Mouse (Mus musculus): ENCODE measurements around the gene Ptpre. TPM values are rescaled to one million over a fixed set of nuclear protein-coding genes. Genes with fewer than 3 reads are reported as not detected.
A peak's percentile ranks its signal among the peaks of the same experiment; 100 is the strongest.

The Ptpre gene
- total and polyA plus RNA-seq, 3 experiments: 2.3 to 6.9 (median 3.7) TPM

DNA sequence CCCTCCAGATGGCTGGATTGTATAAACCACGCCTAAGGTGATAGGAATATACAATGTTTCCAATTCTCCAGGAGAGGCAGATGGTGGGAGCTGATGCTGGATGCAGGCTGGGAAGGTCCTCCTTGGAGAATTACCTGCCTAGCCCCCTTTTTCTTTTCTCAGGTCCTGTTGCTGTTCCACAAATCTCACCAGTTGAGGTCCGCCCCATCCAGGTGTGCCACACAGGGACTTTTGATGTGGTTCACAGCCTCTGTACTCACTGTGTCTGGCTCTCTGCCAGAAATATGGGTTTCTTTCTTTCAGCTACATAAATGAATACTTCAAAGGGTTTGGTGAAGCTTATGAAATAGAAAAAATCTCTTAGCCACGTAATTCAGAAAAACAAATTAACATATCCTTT, 5.0 kb downstream of the Ptpre start:
- no peak for DNase-seq (ENCODE audit: extremely low read depth)
- TF ChIP-seq ZKSCAN1 (IDR thresholded peaks at IDR 0.05; ENCODE audit: borderline replicate concordance, low read depth, low read length) (no peak), PAX5 (IDR thresholded peaks at IDR 0.05; ENCODE audit: low read length) (no peak), JUN (IDR thresholded peaks at IDR 0.05; ENCODE audit: insufficient read depth, low read depth, low read length) (peak; percentile 22; the same call in 1 of the 2 replicates), EP300 (IDR thresholded peaks at IDR 0.05; ENCODE audit: low read length) (peak; percentile 59), IRF4 (IDR thresholded peaks at IDR 0.05; ENCODE audit: low read depth, low read length) (no peak), ZNF384 (IDR thresholded peaks at IDR 0.05; ENCODE audit: low read depth, low read length) (peak; percentile 48; the same call in 1 of the 2 replicates), ELF1 (IDR thresholded peaks at IDR 0.05; ENCODE audit: low read depth, low read length) (no peak), USF1 (IDR thresholded peaks at IDR 0.05; ENCODE audit: low read depth, low read length) (no peak), MYC (IDR thresholded peaks at IDR 0.05; ENCODE audit: low read depth, low read length) (no peak)
- no peaks in the 10 kb centered on the region for H3K27me3 ChIP-seq (replicated peaks)
- no peak overlapping the region for H3K27ac ChIP-seq (ENCODE audit: insufficient read depth, low read depth)
- dilution Hi-C loops (cut with MboI; ENCODE audit: extremely low pct_ligation_motif_present, extremely low pct_unique_long_range_greater_than_20kb, low sequenced_read_pairs): no loop called here
- H3K4me3 ChIP-seq (replicated peaks in 1 of 3; ENCODE audit: low read depth in 2 of 3, low read length in 2 of 3, poor library complexity in 1 of 3): no peak overlapping the region
- peaks cover 0 to 3% of the 10 kb centered on the region in 2 experiments; a peak in 1 of 4 replicates for H3K4me1 ChIP-seq (ENCODE audit: control insufficient read depth in 1 of 2, insufficient read depth in 2 of 2)
- in situ Hi-C loops (cut with MboI; ENCODE audit: low pct_ligation_motif_present, low pct_unique_long_range_greater_than_20kb, low sequenced_read_pairs): no loop called here
- H3K36me3 ChIP-seq (replicated peaks in 1 of 2; ENCODE audit: control insufficient read depth in 1 of 2, insufficient read depth in 1 of 2, low read length in 1 of 2): no peaks in the 10 kb centered on the region
- no peaks in the 10 kb centered on the region for H3K9me3 ChIP-seq (replicated peaks; ENCODE audit: low read length)
- no peak overlapping the region for H3K4me2 ChIP-seq (ENCODE audit: insufficient read depth, low read depth, poor library complexity, severe bottlenecking)
- no peak overlapping the region for H3K9ac ChIP-seq (ENCODE audit: insufficient read depth, low read depth)
- H3K79me2 ChIP-seq (replicated peaks; ENCODE audit: control insufficient read depth, extremely low read depth, insufficient read depth, poor library complexity, severe bottlenecking): no peaks in the 10 kb centered on the region

DNA sequence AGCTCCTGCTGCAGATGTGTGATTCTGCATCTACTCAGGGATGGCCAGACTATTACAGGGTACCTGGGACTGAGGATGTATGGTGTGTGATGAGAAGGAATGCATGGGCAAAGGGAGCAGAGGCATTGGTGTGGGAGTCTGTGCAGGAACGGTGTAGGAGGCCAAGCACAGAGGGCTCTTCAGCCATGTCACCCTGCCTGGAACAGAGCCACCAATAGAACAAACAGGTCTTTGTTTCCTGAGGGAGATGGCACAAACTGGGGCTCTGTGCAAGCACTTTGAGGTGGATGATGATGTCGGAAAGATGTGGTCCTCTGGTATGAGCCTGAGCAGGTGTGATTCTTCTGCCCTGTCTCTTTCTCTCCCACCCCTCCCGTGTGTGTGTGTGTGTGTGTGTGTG, 5.8 kb downstream of the Ptpre start:
- TF ChIP-seq ZKSCAN1 (IDR thresholded peaks at IDR 0.05; ENCODE audit: borderline replicate concordance, low read depth, low read length): no peak
- TF ChIP-seq MAZ (IDR thresholded peaks at IDR 0.05; ENCODE audit: low read depth, low read length): no peak
- no peak for TF ChIP-seq TCF12 (IDR thresholded peaks at IDR 0.05; ENCODE audit: low read depth, low read length)
- TF ChIP-seq MAX (IDR thresholded peaks at IDR 0.05; ENCODE audit: low read length): no peak
- TF ChIP-seq TBP (conservative IDR thresholded peaks at IDR 0.05; ENCODE audit: low read depth, low read length): no peak
- no peak for TF ChIP-seq CHD1 (IDR thresholded peaks at IDR 0.05; ENCODE audit: low read depth, low read length)
- TF ChIP-seq NRF1 (IDR thresholded peaks at IDR 0.05; ENCODE audit: low read depth, low read length): no peak
- no peak for DNase-seq (ENCODE audit: extremely low read depth)
- dilution Hi-C loops (cut with MboI; ENCODE audit: extremely low pct_ligation_motif_present, extremely low pct_unique_long_range_greater_than_20kb, low sequenced_read_pairs) (no loop called here), in situ Hi-C loops (cut with MboI; ENCODE audit: low pct_ligation_motif_present, low pct_unique_long_range_greater_than_20kb, low sequenced_read_pairs) (no loop called here)
- no peaks in the 10 kb centered on the region for H3K9me3 ChIP-seq (replicated peaks; ENCODE audit: low read length)
- H3K4me3 ChIP-seq (replicated peaks in 1 of 3; ENCODE audit: low read depth in 2 of 3, low read length in 2 of 3, poor library complexity in 1 of 3): no peak overlapping the region
- H3K4me2 ChIP-seq (ENCODE audit: insufficient read depth, low read depth, poor library complexity, severe bottlenecking): no peak overlapping the region
- no peak overlapping the region for H3K27ac ChIP-seq (ENCODE audit: insufficient read depth, low read depth)
- peaks cover 0 to 3% of the 10 kb centered on the region in 2 experiments; a peak in 1 of 4 replicates for H3K4me1 ChIP-seq (ENCODE audit: control insufficient read depth in 1 of 2, insufficient read depth in 2 of 2)
- no peaks in the 10 kb centered on the region for H3K27me3 ChIP-seq (replicated peaks)
- H3K79me2 ChIP-seq (replicated peaks; ENCODE audit: control insufficient read depth, extremely low read depth, insufficient read depth, poor library complexity, severe bottlenecking): no peaks in the 10 kb centered on the region
- H3K36me3 ChIP-seq (replicated peaks in 1 of 2; ENCODE audit: control insufficient read depth in 1 of 2, insufficient read depth in 1 of 2, low read length in 1 of 2): no peaks in the 10 kb centered on the region
- no peak overlapping the region for H3K9ac ChIP-seq (ENCODE audit: insufficient read depth, low read depth)
